Mouse (Mus musculus) heart, adult 2 months (tissue): ENCODE data around the gene Gm6993. TPM values are rescaled to one million over a fixed set of nuclear protein-coding genes. Genes with fewer than 3 reads are reported as not detected.

ENCODE experiments used
- DNase-seq, 2 experiments: peaks; one replicate each; pipeline ENCODE4 v3.0.0; 2021
- H3K27ac ChIP-seq: fragments of 200-600 bp; 2 replicates; pipeline ENCODE4 v1.8.1; 2022
- H3K27me3 ChIP-seq: fragments of 200-500 bp; 2 replicates; pipeline ENCODE4 v1.6.1; 2012; ENCODE audit warnings: mild to moderate bottlenecking, low read length, inconsistent platforms, mixed read lengths; ENCODE audit not compliant: control insufficient read depth, insufficient read depth
- H3K36me3 ChIP-seq: fragments of 200-500 bp; 2 replicates; pipeline ENCODE4 v1.6.1; 2012; ENCODE audit warnings: low read length, inconsistent platforms; ENCODE audit not compliant: control insufficient read depth, insufficient read depth
- H3K4me1 ChIP-seq: fragments of 200-500 bp; 2 replicates; pipeline ENCODE4 v1.6.1; 2011; ENCODE audit warnings: low read length; ENCODE audit not compliant: control insufficient read depth, insufficient read depth
- H3K4me3 ChIP-seq: fragments of 200-600 bp; 2 replicates; pipeline ENCODE4 v1.8.1; 2022
- H3K79me2 ChIP-seq: fragments of 200-500 bp; replicated peaks from 2 replicates; pipeline ENCODE4 v1.6.1; 2012; ENCODE audit warnings: mild to moderate bottlenecking, inconsistent platforms, low read length, moderate library complexity, mixed read lengths; ENCODE audit not compliant: control insufficient read depth, insufficient read depth
- H3K9ac ChIP-seq: fragments of 200-500 bp; 2 replicates; pipeline ENCODE4 v1.6.1; 2012; ENCODE audit warnings: low read depth, mild to moderate bottlenecking, control low read depth, inconsistent platforms, low read length, mixed read lengths
- CTCF ChIP-seq: fragments of 200-600 bp; IDR thresholded peaks from 2 replicates; pipeline ENCODE4 v1.8.1; 2022; ENCODE audit warnings: antibody characterized with exemption, mild to moderate bottlenecking, moderate library complexity
- EP300 ChIP-seq: fragments of 200-500 bp; IDR thresholded peaks from 2 replicates; pipeline ENCODE4 v1.6.1; 2011; ENCODE audit warnings: low read depth, low read length, control low read depth; ENCODE audit not compliant: insufficient read depth
- POLR2A ChIP-seq: fragments of 200-500 bp; IDR thresholded peaks from 2 replicates; pipeline ENCODE4 v1.6.1; 2011; ENCODE audit warnings: mild to moderate bottlenecking, low read depth, low read length, control low read depth; ENCODE audit not compliant: insufficient read depth
- WGBS: fragments of 180-500 bp; shearing (Covaris S2); methylation state at CpG from one replicate; pipeline ENCODE4 v1.1.7; 2018; 5-methylcytosine and 5-hydroxymethylcytosine counted together
- intact Hi-C: fragments of 180-260 bp; cut with DNase I; formaldehyde crosslinking; loops from one replicate; pipeline ENCODE4 v1.15.1; 2025
- polyA plus RNA-seq: library from polyadenylated mRNA; depleted of rRNA; stranded (reverse); fragments of >200 nt; gene quantifications from 2 replicates; pipeline ENCODE4 v1.2.3, GENCODE M21; 2012
- total RNA-seq, 2 experiments: library from RNA; stranded (reverse); gene quantifications; 2 replicates each; pipeline ENCODE4 v1.2.3; 2021

Gm6993 gene
- total and polyA plus RNA-seq, 3 experiments, result not detected

- Histone ChIP-seq H3K9ac (no peak overlapping the region), H3K36me3 (peaks cover 28% of the 10 kb centered on the region), H3K79me2 (no peaks in the 10 kb centered on the region; the same call in 1 of the 2 replicates), H3K27ac (no peak overlapping the region), H3K4me1 (peaks cover 23% of the 10 kb centered on the region), H3K27me3 (no peaks in the 10 kb centered on the region), H3K4me3 (no peak overlapping the region)
- TF ChIP-seq EP300, result no peak
- TF ChIP-seq CTCF, result no peak
- TF ChIP-seq POLR2A, result no peak
- no peak for DNase-seq
- 94% methylated on average over 7 of the region's 7 CpGs for WGBS
- intact Hi-C loops, result loop anchor here (2.0 kb wide), 1 partner anchor 73 kb away; no protein-coding TSS in a partner anchor
Measured at GRCm38 (mm10) chr12:31273646-31274045, 33.1 kb downstream of the Gm6993 start.

- WGBS, result 45% methylated on average over 10 of the region's 10 CpGs
- peak in 1 of 2 experiments; percentile 56 for DNase-seq
Measured at GRCm38 (mm10) chr12:31275411-31275810, 34.8 kb downstream of the Gm6993 start.

GRCm38 (mm10) chr12:31278270-31278669, 37.7 kb downstream of the Gm6993 start:
- Histone ChIP-seq H3K79me2 (peaks cover 3% of the 10 kb centered on the region; the same call in 1 of the 2 replicates), H3K27me3 (no peaks in the 10 kb centered on the region), H3K9ac (no peak overlapping the region), H3K4me1 (peaks cover 20% of the 10 kb centered on the region), H3K36me3 (peaks cover 23% of the 10 kb centered on the region), H3K4me3 (no peak overlapping the region), H3K27ac (no peak overlapping the region; the same call in 1 of the 2 replicates)
- no peak for TF ChIP-seq POLR2A
- no peak for TF ChIP-seq EP300
- TF ChIP-seq CTCF, result no peak
- whole genome bisulfite sequencing, result 80% methylated on average over 11 of the region's 11 CpGs
- intact Hi-C loops, result no loop called here
- DNase-seq, result no peak

More at GRCm38 (mm10) chr12:31275411-31275810, 34.8 kb downstream of the Gm6993 start:
- TF ChIP-seq POLR2A (no peak), EP300 (no peak), CTCF (no peak)
- Histone ChIP-seq H3K27me3 (no peaks in the 10 kb centered on the region), H3K4me3 (peak overlapping the region; percentile 6; the same call in 1 of the 2 replicates), H3K79me2 (peaks cover 1% of the 10 kb centered on the region; the same call in 1 of the 2 replicates), H3K4me1 (peaks cover 22% of the 10 kb centered on the region), H3K9ac (0 out of 2 replicates have a peak overlapping the region, but pooled peaks have one; percentile 17), H3K27ac (peak overlapping the region; percentile 54), H3K36me3 (peaks cover 29% of the 10 kb centered on the region)
- intact Hi-C loops, result loop anchor here (2.0 kb wide), 1 partner anchor 71 kb away; no protein-coding TSS in a partner anchor

DNA sequence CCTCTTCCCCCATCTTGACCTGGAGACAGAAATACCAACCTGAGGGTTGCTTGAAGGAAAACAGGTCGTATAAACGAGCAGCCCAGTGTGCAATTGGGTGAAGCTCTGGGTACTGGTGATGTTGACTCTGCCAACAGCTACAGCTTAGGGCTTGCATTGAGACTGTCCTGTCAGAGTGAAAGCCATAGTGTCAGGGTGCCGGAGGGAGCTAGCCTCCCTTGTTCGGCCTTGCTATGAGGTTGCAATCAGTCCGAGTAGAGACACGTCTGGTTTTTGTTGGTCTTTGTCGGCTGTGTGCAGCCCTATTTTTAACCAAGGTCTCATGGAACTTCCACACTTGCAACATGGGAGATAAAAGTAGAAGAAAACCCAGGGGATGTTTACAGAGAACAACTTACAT, 39.7 kb downstream of the Gm6993 start:
- Histone ChIP-seq H3K27me3 (no peaks in the 10 kb centered on the region), H3K36me3 (peaks cover 20% of the 10 kb centered on the region), H3K27ac (peak overlapping the region; percentile 65), H3K9ac (no peak overlapping the region), H3K79me2 (0 out of 2 replicates have a peak, but pooled peaks cover 3% of the 10 kb centered on the region), H3K4me3 (no peak overlapping the region), H3K4me1 (peaks cover 15% of the 10 kb centered on the region)
- intact Hi-C loops, result no loop called here
- TF ChIP-seq EP300 (no peak), POLR2A (no peak), CTCF (no peak)
- DNase-seq, result no peak
- 39% methylated on average over 7 of the region's 7 CpGs for WGBS

- Histone ChIP-seq H3K27ac (no peak overlapping the region), H3K9ac (no peak overlapping the region), H3K36me3 (peaks cover 14% of the 10 kb centered on the region), H3K27me3 (no peaks in the 10 kb centered on the region), H3K4me3 (no peak overlapping the region), H3K4me1 (peaks cover 9% of the 10 kb centered on the region), H3K79me2 (0 out of 2 replicates have a peak, but pooled peaks cover 3% of the 10 kb centered on the region)
- intact Hi-C loops, result no loop called here
- 85% methylated on average over 9 of the region's 9 CpGs for WGBS
- DNase-seq, result no peak
- no peak for TF ChIP-seq EP300
- TF ChIP-seq CTCF, result no peak
- TF ChIP-seq POLR2A, result no peak
Measured at GRCm38 (mm10) chr12:31281100-31281591, 40.6 kb downstream of the Gm6993 start.

GRCm38 (mm10) chr12:31282241-31282640, 41.7 kb downstream of the Gm6993 start:
- peaks cover 14% of the 10 kb centered on the region for H3K36me3 ChIP-seq
- no peaks in the 10 kb centered on the region for H3K27me3 ChIP-seq
- no peak overlapping the region for H3K27ac ChIP-seq
- TF ChIP-seq CTCF, result no peak
- no peak for TF ChIP-seq EP300
- TF ChIP-seq POLR2A, result no peak
- intact Hi-C loops, result no loop called here
- H3K79me2 ChIP-seq, result 0 out of 2 replicates have a peak, but pooled peaks cover 3% of the 10 kb centered on the region
- no peak for DNase-seq
- H3K4me3 ChIP-seq, result no peak overlapping the region
- peaks cover 6% of the 10 kb centered on the region; the same call in 1 of the 2 replicates for H3K4me1 ChIP-seq
- H3K9ac ChIP-seq, result no peak overlapping the region
- WGBS, result 75% methylated on average over 5 of the region's 5 CpGs
